Mouse (Mus musculus) embryonic fibroblast, embryonic 13.5 days (primary cell): ENCODE measurements around the gene Cstb.

ENCODE experiments used
- CTCF ChIP-seq: IDR thresholded peaks from 2 replicates; pipeline ENCODE4 v1.5.1; 2011; ENCODE audit warnings: mild to moderate bottlenecking, control low read depth, low read length, moderate library complexity, borderline replicate concordance; ENCODE audit not compliant: insufficient read depth
- POLR2A ChIP-seq: IDR thresholded peaks from 2 replicates; pipeline ENCODE4 v1.6.1; 2011; ENCODE audit warnings: low read depth, mild to moderate bottlenecking, control low read depth, low read length, moderate library complexity

DNA sequence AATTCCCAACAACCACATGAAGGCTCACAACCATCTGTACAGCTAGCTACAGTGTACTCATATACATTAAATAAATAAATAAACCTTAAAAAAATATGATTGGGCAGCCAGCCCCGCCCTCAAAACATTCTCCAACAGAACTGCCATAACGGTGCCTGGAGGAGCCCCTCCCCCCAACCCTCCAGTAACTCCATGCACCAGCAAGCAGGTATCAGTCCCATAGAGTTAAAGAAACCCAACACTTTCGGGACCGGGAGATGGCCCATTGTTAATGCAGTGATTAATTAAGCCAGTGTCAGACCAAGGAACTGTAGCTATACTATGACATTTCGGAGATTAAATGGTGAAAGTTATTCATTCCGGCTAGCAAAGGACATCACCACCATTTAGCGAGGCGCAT, 13.6 kb upstream of the Cstb start:
- TF ChIP-seq CTCF: no peak
- no peak for TF ChIP-seq POLR2A
